Mouse (Mus musculus): ENCODE data around the gene Phf2.

DNA sequence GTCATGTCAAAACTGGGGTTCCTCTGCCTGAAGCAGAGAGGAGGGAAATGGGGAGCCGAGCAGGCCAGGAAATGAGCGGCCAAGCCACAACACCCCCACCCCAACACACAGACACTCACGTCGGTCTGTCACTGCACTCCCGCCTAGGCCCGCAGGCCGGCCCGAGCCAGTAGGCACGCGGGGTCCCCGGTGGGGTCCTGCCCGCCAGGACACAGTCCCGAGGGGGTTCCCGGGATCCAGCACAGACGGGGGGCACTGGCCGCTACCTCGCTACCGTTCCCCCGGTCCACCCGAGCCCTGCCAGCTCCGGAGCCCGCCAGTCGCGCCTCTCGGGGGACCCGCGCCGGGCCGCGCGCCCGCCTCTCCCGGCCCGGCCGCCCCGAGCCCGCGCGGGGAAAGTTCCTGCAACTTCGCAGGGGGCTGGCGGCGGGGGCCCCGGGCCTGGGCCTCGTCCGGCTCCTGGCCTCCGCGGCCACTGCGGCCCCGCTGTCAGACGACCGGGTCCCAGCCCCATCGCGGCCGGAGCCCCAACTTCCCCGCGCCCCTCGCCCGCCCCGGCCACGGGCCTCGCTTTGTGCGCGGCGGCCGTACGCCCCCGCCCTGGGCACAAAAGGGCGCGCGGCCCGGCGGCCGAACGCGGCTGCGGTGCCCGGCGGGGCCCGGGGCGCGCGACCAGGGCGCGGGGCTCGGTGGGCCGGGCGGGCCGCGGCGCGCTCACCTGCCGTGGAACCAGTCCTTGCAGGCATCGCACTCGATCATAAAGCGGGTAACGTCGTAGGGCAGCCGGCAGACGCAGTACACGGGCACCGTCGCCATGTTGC, 759 bp downstream of the Phf2 start:
- TF ChIP-seq EP300 (optimal IDR thresholded peaks at IDR 0.05): no peak
- TF ChIP-seq CTCF (IDR thresholded peaks at IDR 0.05; ENCODE audit: low read depth): no peak

All from stomach, postnatal 0 days (tissue).